Mouse (Mus musculus) right cerebral cortex, postnatal 36 days (tissue): ENCODE measurements at regions not wholly inside any gene's neighbourhood (a gene's known extent, or its start where the extent isn't known, plus 50 kb on each side); places are given as distances from the start of the nearest gene placed in this dataset.
A peak's percentile ranks its signal among the peaks of the same experiment; 100 is the strongest.

ENCODE experiments used
- DNase-seq, 2 experiments: peaks; one replicate each; pipeline ENCODE4 v3.0.0; 2022; ENCODE audit warnings: low spot score in 2 of 2, mixed read lengths in 1 of 2

- no peak for DNase-seq
Measured at GRCm38 (mm10) chr17:66252926-66253325, 129.6 kb downstream of the Ddx11 start.

- DNase-seq: peak in 1 of 2 experiments; percentile 42
Measured at GRCm38 (mm10) chr17:66259697-66260096, 136.4 kb downstream of the Ddx11 start.

GRCm38 (mm10) chr17:66262681-66263240 lies 139.4 kb downstream of the Ddx11 start:
- no peak for DNase-seq

- no peak for DNase-seq
Measured at GRCm38 (mm10) chr17:66263405-66263804, 140.1 kb downstream of the Ddx11 start.

- peak in 1 of 2 experiments; percentile 74 for DNase-seq
Measured at GRCm38 (mm10) chr17:66266803-66267202, 143.5 kb downstream of the Ddx11 start.

- DNase-seq: no peak
Measured at GRCm38 (mm10) chr17:66267831-66268230, 144.5 kb downstream of the Ddx11 start.

GRCm38 (mm10) chr17:66269567-66269966 lies 146.2 kb downstream of the Ddx11 start:
- DNase-seq: no peak

- DNase-seq: no peak
Measured at GRCm38 (mm10) chr17:66271906-66272305, 148.6 kb downstream of the Ddx11 start.

GRCm38 (mm10) chr17:66276778-66277177 lies 153.5 kb downstream of the Ddx11 start:
- DNase-seq: peak; percentile 80 to 85

- DNase-seq: no peak
Measured at GRCm38 (mm10) chr17:66278037-66278436, 154.7 kb downstream of the Ddx11 start.

- DNase-seq: no peak
Measured at GRCm38 (mm10) chr17:66285295-66285694, 162.0 kb downstream of the Ddx11 start.
